Mouse (Mus musculus): Measurements from ENCODE around the gene Bud23. TPM values are rescaled to one million over a fixed set of nuclear protein-coding genes. Genes with fewer than 3 reads are reported as not detected.
A peak's percentile ranks its signal among the peaks of the same experiment; 100 is the strongest.

Gene Bud23
- total and polyA plus RNA-seq, 3 experiments, result 101 to 222 TPM; not detected in 1

GRCm38 (mm10) chr5:135008671-135009589 lies 55.8 kb downstream of the Bud23 start, which contains the start of gene Abhd11:
Abhd11 (plus strand) TSS chr5:135009152.
- peak within 1 kb of the TSS; percentile 92 for H3K27ac ChIP-seq (ENCODE audit: control insufficient read depth, low read depth, low read length)
- H3K4me1 ChIP-seq (ENCODE audit: control insufficient read depth in 1 of 2, insufficient read depth in 2 of 2, low read length in 2 of 2), result peaks cover 2 to 14% of the 10 kb centered on the region in 2 experiments; a peak in 3 of 4 replicates
- TF ChIP-seq KAT2A (conservative IDR thresholded peaks at IDR 0.05; ENCODE audit: low read depth, low read length) (no peak), MAX (IDR thresholded peaks at IDR 0.05; ENCODE audit: low read length) (peak; percentile 68), CHD1 (IDR thresholded peaks at IDR 0.05; ENCODE audit: low read depth, low read length) (no peak), POLR2AphosphoS2 (IDR thresholded peaks at IDR 0.05; ENCODE audit: low read length) (peak; percentile 72), EP300 (IDR thresholded peaks at IDR 0.05; ENCODE audit: low read depth in 1 of 2, low read length in 2 of 2) (no peak; a peak in 1 of 4 replicates), RCOR1 (IDR thresholded peaks at IDR 0.05; ENCODE audit: low read depth, low read length) (no peak), RAD21 (IDR thresholded peaks at IDR 0.05; ENCODE audit: low read depth, low read length) (no peak), ETS1 (IDR thresholded peaks at IDR 0.05; ENCODE audit: low read depth, low read length) (peak; percentile 86), JUND (IDR thresholded peaks at IDR 0.05; ENCODE audit: low read depth, low read length) (no peak), GATA1 (IDR thresholded peaks at IDR 0.05; ENCODE audit: low read depth, low read length) (no peak), ZMIZ1 (IDR thresholded peaks at IDR 0.05; ENCODE audit: low read depth, low read length) (peak; percentile 93), CTCF (IDR thresholded peaks at IDR 0.05 in 2 of 3, conservative IDR thresholded peaks at IDR 0.05 in 1 of 3; ENCODE audit: control insufficient read depth in 1 of 3, insufficient read depth in 1 of 3, low read depth in 2 of 3, low read length in 3 of 3, poor library complexity in 1 of 3, severe bottlenecking in 1 of 3) (no peak), ZNF384 (IDR thresholded peaks at IDR 0.05; ENCODE audit: low read depth, low read length) (no peak), POLR2A (IDR thresholded peaks at IDR 0.05; ENCODE audit: control insufficient read depth in 1 of 2, insufficient read depth in 1 of 2, low read depth in 1 of 2, low read length in 2 of 2, poor library complexity in 1 of 2) (peak; percentile 53 to 64; a peak in 3 of 4 replicates), MYC (IDR thresholded peaks at IDR 0.05; ENCODE audit: low read depth, low read length) (peak; percentile 73), CHD2 (IDR thresholded peaks at IDR 0.05; ENCODE audit: low read length) (no peak), MEF2A (IDR thresholded peaks at IDR 0.05; ENCODE audit: extremely low read depth, insufficient replicate concordance, low read depth, low read length, poor library complexity, severe bottlenecking) (0 out of 2 replicates have a peak, but pooled peaks have one; percentile 13), USF2 (IDR thresholded peaks at IDR 0.05; ENCODE audit: borderline replicate concordance in 1 of 2, insufficient read depth in 1 of 2, low read depth in 1 of 2, low read length in 2 of 2) (peak in 1 of 2 experiments; percentile 47; a peak in 1 of 4 replicates), ZC3H11A (IDR thresholded peaks at IDR 0.05; ENCODE audit: low read depth, low read length) (no peak), TBP (IDR thresholded peaks at IDR 0.05; ENCODE audit: low read depth, low read length) (peak; percentile 64; the same call in 1 of the 2 replicates), USF1 (IDR thresholded peaks at IDR 0.05; ENCODE audit: low read depth, low read length) (peak; percentile 92), TAL1 (IDR thresholded peaks at IDR 0.05; ENCODE audit: low read length) (no peak), MYB (IDR thresholded peaks at IDR 0.05; ENCODE audit: low read depth, low read length) (no peak), HCFC1 (IDR thresholded peaks at IDR 0.05; ENCODE audit: low read depth, low read length) (peak; percentile 59), UBTF (IDR thresholded peaks at IDR 0.05; ENCODE audit: borderline replicate concordance, insufficient read depth, low read depth, low read length) (no peak), ZKSCAN1 (IDR thresholded peaks at IDR 0.05; ENCODE audit: low read depth, low read length) (no peak), GABPA (IDR thresholded peaks at IDR 0.05; ENCODE audit: low read depth, low read length) (no peak), BHLHE40 (IDR thresholded peaks at IDR 0.05; ENCODE audit: borderline replicate concordance, low read depth, low read length) (peak; percentile 37; the same call in 1 of the 2 replicates), SIN3A (IDR thresholded peaks at IDR 0.05; ENCODE audit: low read length) (peak; percentile 72), MAZ (IDR thresholded peaks at IDR 0.05; ENCODE audit: low read depth, low read length) (peak; percentile 59; the same call in 1 of the 2 replicates), ELF1 (IDR thresholded peaks at IDR 0.05; ENCODE audit: low read depth, low read length) (peak; percentile 83), SMC3 (IDR thresholded peaks at IDR 0.05; ENCODE audit: low read depth, low read length) (no peak), MAFK (IDR thresholded peaks at IDR 0.05; ENCODE audit: borderline replicate concordance, low read depth, low read length) (no peak), TCF12 (IDR thresholded peaks at IDR 0.05; ENCODE audit: low read depth, low read length) (no peak), POLR2AphosphoS5 (IDR thresholded peaks at IDR 0.05; ENCODE audit: borderline replicate concordance, low read depth, low read length) (peak; percentile 41; the same call in 1 of the 2 replicates)

More at GRCm38 (mm10) chr5:135008671-135009589, 55.8 kb downstream of the Bud23 start, which contains the start of gene Abhd11:
- Histone ChIP-seq H3K79me2 (ENCODE audit: control insufficient read depth, insufficient read depth, low read length, poor library complexity) (peaks cover 5% of the 10 kb centered on the region; the same call in 1 of the 2 replicates), H3K9ac (ENCODE audit: control insufficient read depth, low read depth, low read length, poor library complexity, severe bottlenecking) (peak within 1 kb of the TSS; percentile 93), H3K9me3 (replicated peaks; ENCODE audit: insufficient read depth, low read length) (no peaks in the 10 kb centered on the region), H3K4me3 (ENCODE audit: control insufficient read depth in 1 of 2, insufficient read depth in 1 of 2, low read depth in 2 of 2, low read length in 2 of 2) (peak within 1 kb of the TSS; percentile 85 to 97), H3K27me3 (ENCODE audit: control insufficient read depth in 1 of 2, insufficient read depth in 2 of 2, low read length in 2 of 2) (peaks cover 6% of the 10 kb centered on the region in 2 experiments; a peak in 3 of 4 replicates), H3K36me3 (ENCODE audit: control insufficient read depth in 1 of 2, insufficient read depth in 2 of 2, low read length in 2 of 2) (peaks cover 0 to 3% of the 10 kb centered on the region in 2 experiments; a peak in 2 of 4 replicates)
- DNase-seq (ENCODE audit: low read depth, low spot score), result peak; percentile 100
